Mouse (Mus musculus): ENCODE measurements around the gene Flna.

DNA sequence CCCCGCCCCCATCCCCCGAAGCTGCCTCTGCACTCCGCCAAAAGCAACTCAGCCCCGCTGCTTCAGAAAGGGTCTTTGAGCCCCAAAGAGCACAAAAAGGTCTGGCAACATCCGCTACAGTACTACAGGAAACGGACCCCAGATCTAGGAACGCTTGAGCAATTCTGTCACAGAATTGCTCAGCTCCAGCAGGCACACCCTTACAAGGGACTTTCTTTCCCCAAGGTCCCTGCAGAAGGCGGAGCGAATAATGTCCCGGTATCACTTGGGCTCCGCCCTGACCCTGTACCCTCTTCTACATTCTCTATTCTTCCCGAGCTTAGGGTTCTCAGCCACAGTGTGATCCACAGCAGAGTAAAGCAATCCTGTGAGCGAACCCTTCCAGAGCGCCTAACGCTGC is 2.9 kb downstream of the Flna start:
- TF ChIP-seq POLR2A (IDR thresholded peaks at IDR 0.05; ENCODE audit: borderline replicate concordance, control insufficient read depth, low read depth, low read length) (no peak), CTCF (IDR thresholded peaks at IDR 0.05; ENCODE audit: control insufficient read depth, insufficient read depth, low read length) (no peak)
